Mouse (Mus musculus) kidney, embryonic 14.5 days (tissue): Measurements from ENCODE around the gene Jph2. TPM values are rescaled to one million over a fixed set of nuclear protein-coding genes. Genes with fewer than 3 reads are reported as not detected.

Experiments used
- ATAC-seq: fragments of 200-750 bp; cut with Nextera tagmentation; 2 replicates; pipeline ENCODE4 v1.8.0; 2017; ENCODE audit warnings: moderate number of reproducible peaks, mild to moderate bottlenecking, moderate TSS enrichment, moderate library complexity; ENCODE audit not compliant: low FRiP score, low TSS enrichment
- H3K27ac ChIP-seq: fragments of 300-500 bp; sonication (generic); 2 replicates; pipeline ENCODE4 v1.5.1; 2014; ENCODE audit warnings: low read depth, mild to moderate bottlenecking, low read length, moderate library complexity, mixed read lengths
- H3K27me3 ChIP-seq: fragments of 300-500 bp; sonication (generic); 2 replicates; pipeline ENCODE4 v1.6.1; 2014; ENCODE audit warnings: mild to moderate bottlenecking, low read length; ENCODE audit not compliant: control insufficient read depth, insufficient read depth
- H3K36me3 ChIP-seq: fragments of 300-500 bp; sonication (generic); 2 replicates; pipeline ENCODE4 v1.6.1; 2014; ENCODE audit warnings: low read length, mixed read lengths; ENCODE audit not compliant: control insufficient read depth, insufficient read depth
- H3K4me1 ChIP-seq: fragments of 300-500 bp; sonication (generic); 2 replicates; pipeline ENCODE4 v1.6.1; 2014; ENCODE audit warnings: low read length, mixed read lengths; ENCODE audit not compliant: control insufficient read depth, insufficient read depth
- H3K4me2 ChIP-seq: fragments of 300-500 bp; sonication (generic); replicated peaks from 2 replicates; pipeline ENCODE4 v1.6.1; 2014; ENCODE audit warnings: low read depth, mild to moderate bottlenecking, low read length
- H3K4me3 ChIP-seq: fragments of 300-500 bp; sonication (generic); 2 replicates; pipeline ENCODE4 v1.5.1; 2014; ENCODE audit warnings: mild to moderate bottlenecking, low read length
- H3K9ac ChIP-seq: fragments of 300-500 bp; sonication (generic); 2 replicates; pipeline ENCODE4 v1.6.1; 2014; ENCODE audit warnings: low read depth, mild to moderate bottlenecking, low read length, moderate library complexity
- H3K9me3 ChIP-seq: fragments of 300-500 bp; sonication (generic); 2 replicates; pipeline ENCODE4 v1.6.1; 2016; ENCODE audit warnings: low read length; ENCODE audit not compliant: control insufficient read depth
- WGBS: fragments of 180-500 bp; shearing (Covaris S2); extraction: QIAGEN DNeasy Blood & Tissue Kit; methylation state at CpG from one replicate; pipeline ENCODE4 v1.1.7; 2014; 5-methylcytosine and 5-hydroxymethylcytosine counted together
- polyA plus RNA-seq: library from polyadenylated mRNA; unstranded; fragments of >200 nt; fragmentation: Nextera tagmentation; extraction: Ambion mirVana; gene quantifications from 2 replicates; pipeline ENCODE4 v1.2.1, GENCODE M21; 2014

The Jph2 gene
- polyA plus RNA-seq = 1.0 and 1.6 TPM in 2 replicates

DNA sequence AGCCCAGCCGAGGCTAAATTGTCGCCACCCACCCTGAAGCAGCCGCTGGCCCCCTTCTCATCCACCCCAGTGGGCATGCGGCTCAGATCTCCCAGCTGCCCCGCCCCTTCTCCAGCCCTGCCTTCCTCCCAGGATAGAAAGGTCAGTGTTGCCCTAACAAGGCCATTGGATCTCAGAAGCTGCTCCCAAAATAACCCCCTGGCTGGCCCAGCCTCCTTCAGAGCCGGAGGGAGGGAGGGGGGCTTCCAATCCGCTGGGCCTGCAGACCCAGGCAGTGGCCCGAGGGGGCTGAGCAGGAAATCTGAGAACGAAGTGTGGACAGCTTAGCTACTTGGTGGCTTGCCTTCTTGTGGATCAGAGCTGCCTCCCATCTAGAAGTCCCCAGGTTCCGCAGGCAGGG lies at the start of gene Jph2:
Gene Jph2 (minus strand): TSS at position 89 of the 400 bp plus-strand sequence.
- Histone ChIP-seq H3K36me3 (no peaks in the 10 kb centered on the region), H3K4me2 (peak within 1 kb of the TSS; percentile 38), H3K9me3 (no peaks in the 10 kb centered on the region), H3K9ac (peak within 1 kb of the TSS; percentile 15; the same call in 1 of the 2 replicates), H3K4me3 (peak within 1 kb of the TSS; percentile 22), H3K27me3 (no peaks in the 10 kb centered on the region), H3K27ac (0 out of 2 replicates have a peak within 1 kb of the TSS, but pooled peaks have one; percentile 12), H3K4me1 (0 out of 2 replicates have a peak, but pooled peaks cover 2% of the 10 kb centered on the region)
- ATAC-seq = peak; percentile 87
- WGBS = 4% methylated on average over 10 of the region's 10 CpGs

GRCm38 (mm10) chr2:163447375-163447774 lies 49.6 kb upstream of the Jph2 start:
- no peaks in the 10 kb centered on the region for H3K4me1 ChIP-seq
- H3K4me2 ChIP-seq = no peak overlapping the region
- H3K27ac ChIP-seq = no peak overlapping the region
- no peak for ATAC-seq
- H3K36me3 ChIP-seq = no peaks in the 10 kb centered on the region
- no peak overlapping the region for H3K4me3 ChIP-seq
- no peaks in the 10 kb centered on the region for H3K27me3 ChIP-seq
- H3K9me3 ChIP-seq = no peaks in the 10 kb centered on the region
- 95% methylated on average over 11 of the region's 12 CpGs for WGBS
- no peak overlapping the region for H3K9ac ChIP-seq

DNA sequence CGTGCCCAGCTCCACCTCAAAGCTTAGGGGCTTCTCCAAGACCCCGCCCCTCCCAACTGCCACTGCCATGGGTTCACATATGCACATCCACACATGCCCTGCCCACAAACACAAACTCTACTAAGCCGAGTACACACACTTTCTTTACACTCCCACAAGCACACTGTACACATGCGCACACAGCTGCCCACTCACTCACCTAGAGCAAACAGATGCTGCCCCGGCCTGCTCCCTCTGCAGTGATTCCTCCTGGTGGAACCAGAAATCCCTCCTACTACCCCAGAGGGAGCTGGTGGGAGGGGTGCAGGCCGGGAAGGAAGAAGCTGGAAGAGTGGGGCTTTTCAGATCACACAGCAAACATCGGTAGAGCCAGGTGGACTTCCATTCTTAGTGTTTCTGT lies 46.2 kb upstream of the Jph2 start:
- no peak overlapping the region for H3K27ac ChIP-seq
- no peak overlapping the region for H3K4me3 ChIP-seq
- no peak for ATAC-seq
- 65% methylated on average over 7 of the region's 7 CpGs for WGBS
- peaks cover 2% of the 10 kb centered on the region for H3K27me3 ChIP-seq
- no peaks in the 10 kb centered on the region for H3K9me3 ChIP-seq
- no peak overlapping the region for H3K9ac ChIP-seq
- H3K4me2 ChIP-seq = no peak overlapping the region
- H3K36me3 ChIP-seq = no peaks in the 10 kb centered on the region
- H3K4me1 ChIP-seq = no peaks in the 10 kb centered on the region

DNA sequence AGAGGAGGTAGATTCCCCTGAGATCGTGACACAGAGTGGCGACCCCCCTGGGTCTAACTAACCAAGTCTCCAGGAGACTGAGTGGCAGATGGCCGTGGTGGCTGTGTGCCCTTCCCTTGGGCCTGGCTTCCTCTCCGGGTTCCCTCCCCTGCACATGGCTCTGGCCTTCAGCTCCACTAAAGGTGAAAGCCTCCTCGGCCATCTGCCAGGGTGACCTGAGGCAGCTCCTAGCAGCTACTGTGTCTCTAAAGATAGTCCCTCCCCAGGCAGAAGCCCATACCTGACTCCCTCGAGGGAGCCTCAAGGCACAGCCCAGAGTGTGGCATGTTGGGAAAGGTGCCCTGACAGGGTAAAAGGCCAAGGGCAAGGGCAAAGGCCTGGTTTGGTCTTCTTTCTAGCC lies 45.8 kb upstream of the Jph2 start:
- Histone ChIP-seq H3K27me3 (peaks cover 6% of the 10 kb centered on the region), H3K36me3 (no peaks in the 10 kb centered on the region), H3K4me2 (no peak overlapping the region), H3K27ac (no peak overlapping the region), H3K9me3 (no peaks in the 10 kb centered on the region), H3K4me1 (0 out of 2 replicates have a peak, but pooled peaks cover under 1% of the 10 kb centered on the region), H3K4me3 (no peak overlapping the region), H3K9ac (no peak overlapping the region)
- WGBS = 64% methylated on average over 6 of the region's 6 CpGs
- ATAC-seq = no peak

DNA sequence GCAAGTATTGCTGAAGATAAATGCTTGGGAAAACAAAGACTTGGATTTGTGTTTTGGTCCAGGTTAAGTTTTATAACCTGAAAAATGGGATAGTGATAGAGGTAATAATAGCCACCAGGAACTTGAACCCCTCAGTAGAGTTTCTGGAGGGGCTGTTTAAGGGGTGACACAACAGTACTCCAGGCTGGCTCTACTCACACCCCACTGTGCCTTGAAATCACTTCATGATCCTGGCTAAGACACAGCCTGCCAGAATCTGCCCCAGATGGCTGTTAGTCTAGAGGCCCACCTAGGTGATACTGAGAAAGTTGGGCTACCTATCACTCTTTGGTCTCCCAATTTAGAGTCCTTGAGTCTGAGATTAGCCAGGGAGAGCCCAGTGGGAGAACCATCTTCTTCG lies 41.7 kb upstream of the Jph2 start:
- no peak overlapping the region for H3K4me2 ChIP-seq
- ATAC-seq = no peak

GRCm38 (mm10) chr2:163438619-163439451 lies 41.0 kb upstream of the Jph2 start:
- no peaks in the 10 kb centered on the region for H3K9me3 ChIP-seq
- peak overlapping the region; percentile 46 for H3K4me2 ChIP-seq
- ATAC-seq = peak; percentile 57; the same call in 1 of the 2 replicates
- 3% methylated on average over 30 of the region's 30 CpGs for WGBS
- peaks cover 11% of the 10 kb centered on the region for H3K27me3 ChIP-seq
- peak overlapping the region; percentile 36 for H3K4me3 ChIP-seq
- no peak overlapping the region for H3K27ac ChIP-seq
- H3K36me3 ChIP-seq = no peaks in the 10 kb centered on the region
- no peak overlapping the region for H3K9ac ChIP-seq
- 0 out of 2 replicates have a peak, but pooled peaks cover 6% of the 10 kb centered on the region for H3K4me1 ChIP-seq

More for the DNA sequence above, 41.7 kb upstream of the Jph2 start:
- Histone ChIP-seq H3K27ac (no peak overlapping the region), H3K36me3 (no peaks in the 10 kb centered on the region), H3K27me3 (peaks cover 11% of the 10 kb centered on the region), H3K9ac (no peak overlapping the region), H3K4me1 (0 out of 2 replicates have a peak, but pooled peaks cover 6% of the 10 kb centered on the region), H3K4me3 (no peak overlapping the region), H3K9me3 (no peaks in the 10 kb centered on the region)
- 75% methylated on average over 1 of the region's 1 CpGs for WGBS

GRCm38 (mm10) chr2:163438246-163438618 lies 40.4 kb upstream of the Jph2 start, which contains the start of gene Gdap1l1:
Gdap1l1 (plus strand) TSS chr2:163438476.
- WGBS = 1% methylated on average over 12 of the region's 18 CpGs

GRCm38 (mm10) chr2:163437800-163438199 lies 40.0 kb upstream of the Jph2 start:
- 42% methylated on average over 4 of the region's 4 CpGs for WGBS
- H3K9ac ChIP-seq = no peak overlapping the region
- no peak for ATAC-seq
- no peaks in the 10 kb centered on the region for H3K36me3 ChIP-seq
- no peaks in the 10 kb centered on the region for H3K9me3 ChIP-seq
- peaks cover 11% of the 10 kb centered on the region for H3K27me3 ChIP-seq
- H3K27ac ChIP-seq = no peak overlapping the region
- H3K4me1 ChIP-seq = 0 out of 2 replicates have a peak, but pooled peaks cover 6% of the 10 kb centered on the region
- no peak overlapping the region for H3K4me3 ChIP-seq
- no peak overlapping the region for H3K4me2 ChIP-seq

More at GRCm38 (mm10) chr2:163438246-163438618, 40.4 kb upstream of the Jph2 start, which contains the start of gene Gdap1l1:
- peak within 1 kb of the TSS; percentile 46 for H3K4me2 ChIP-seq
- H3K9ac ChIP-seq = no peak within 1 kb of the TSS
- H3K27me3 ChIP-seq = peaks cover 11% of the 10 kb centered on the region
- H3K9me3 ChIP-seq = no peaks in the 10 kb centered on the region
- no peak for ATAC-seq
- no peak within 1 kb of the TSS for H3K27ac ChIP-seq
- H3K4me3 ChIP-seq = peak within 1 kb of the TSS; percentile 36
- H3K4me1 ChIP-seq = 0 out of 2 replicates have a peak, but pooled peaks cover 6% of the 10 kb centered on the region
- no peaks in the 10 kb centered on the region for H3K36me3 ChIP-seq

- Histone ChIP-seq H3K36me3 (no peaks in the 10 kb centered on the region), H3K9me3 (no peaks in the 10 kb centered on the region), H3K27me3 (peaks cover 9% of the 10 kb centered on the region), H3K9ac (no peak overlapping the region), H3K27ac (no peak overlapping the region), H3K4me1 (0 out of 2 replicates have a peak, but pooled peaks cover 6% of the 10 kb centered on the region), H3K4me2 (no peak overlapping the region), H3K4me3 (no peak overlapping the region)
- WGBS = 30% methylated on average over 4 of the region's 4 CpGs
- no peak for ATAC-seq
These were observed 36.2 kb upstream of the Jph2 start for GRCm38 (mm10) chr2:163433971-163434370.
